Mouse (Mus musculus) heart, embryonic 15.5 days (tissue): ENCODE results near the gene Pdzrn3. TPM values are rescaled to one million over a fixed set of nuclear protein-coding genes. Genes with fewer than 3 reads are reported as not detected.

Experiments used
- ATAC-seq: fragments of 200-750 bp; cut with Nextera tagmentation; replicated peaks from 2 replicates; pipeline ENCODE4 v1.8.0; 2017; ENCODE audit warnings: low read depth, moderate TSS enrichment; ENCODE audit not compliant: insufficient number of reproducible peaks, insufficient read depth, low FRiP score
- H3K27ac ChIP-seq: fragments of 300-500 bp; sonication (generic); 2 replicates; pipeline ENCODE4 v1.5.1; 2015; ENCODE audit warnings: mild to moderate bottlenecking, inconsistent platforms
- H3K27me3 ChIP-seq: fragments of 300-500 bp; sonication (generic); 2 replicates; pipeline ENCODE4 v1.6.1; 2015; ENCODE audit warnings: inconsistent platforms
- H3K36me3 ChIP-seq: fragments of 300-500 bp; sonication (generic); 2 replicates; pipeline ENCODE4 v1.6.1; 2015; ENCODE audit warnings: mild to moderate bottlenecking, inconsistent platforms
- H3K4me1 ChIP-seq: fragments of 300-500 bp; sonication (generic); replicated peaks from 2 replicates; pipeline ENCODE4 v1.6.1; 2015; ENCODE audit warnings: inconsistent platforms
- H3K4me2 ChIP-seq: fragments of 300-500 bp; sonication (generic); 2 replicates; pipeline ENCODE4 v1.6.1; 2015; ENCODE audit warnings: inconsistent platforms, mild to moderate bottlenecking, moderate library complexity
- H3K4me3 ChIP-seq: fragments of 300-500 bp; sonication (generic); 2 replicates; pipeline ENCODE4 v1.5.1; 2015; ENCODE audit warnings: mild to moderate bottlenecking, inconsistent platforms
- H3K9ac ChIP-seq: fragments of 300-500 bp; sonication (generic); 2 replicates; pipeline ENCODE4 v1.6.1; 2015; ENCODE audit warnings: mild to moderate bottlenecking, inconsistent platforms
- H3K9me3 ChIP-seq: fragments of 300-500 bp; sonication (generic); replicated peaks from 2 replicates; pipeline ENCODE4 v1.6.1; 2016; ENCODE audit warnings: inconsistent platforms
- WGBS: fragments of 180-500 bp; shearing (Covaris S2); methylation state at CpG from one replicate; pipeline ENCODE4 v1.1.7; 2015; ENCODE audit warnings: mixed read lengths; 5-methylcytosine and 5-hydroxymethylcytosine counted together
- polyA plus RNA-seq: library from polyadenylated mRNA; unstranded; fragments of >200 nt; fragmentation: Nextera tagmentation; extraction: Ambion mirVana; gene quantifications from 2 replicates; pipeline ENCODE4 v1.2.1, GENCODE M21; 2015

Gene Pdzrn3
- polyA plus RNA-seq, 1 experiment from 2014 or later: 12.8 TPM

DNA sequence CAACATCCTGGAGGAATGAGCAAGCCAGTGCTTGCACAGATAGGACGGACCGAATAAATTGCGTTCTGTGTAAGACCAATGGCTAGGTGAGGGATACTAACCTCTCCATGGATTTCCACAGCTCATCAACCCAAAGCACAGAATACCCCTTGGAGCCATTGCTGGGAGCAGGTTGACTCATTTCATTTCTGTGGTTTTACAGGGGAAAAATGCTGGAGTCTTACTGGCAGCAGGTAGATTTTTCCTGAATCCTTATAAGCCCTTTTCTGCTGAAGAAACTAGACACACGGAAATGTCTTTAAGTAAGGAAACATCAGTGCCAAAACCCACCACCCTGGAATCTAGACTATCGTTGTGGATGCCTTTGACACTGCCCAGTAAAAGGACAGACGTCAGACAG is 72.2 kb downstream of the Pdzrn3 start:
- Histone ChIP-seq H3K4me3 (no peak overlapping the region), H3K27me3 (no peaks in the 10 kb centered on the region), H3K9ac (no peak overlapping the region), H3K9me3 (no peaks in the 10 kb centered on the region), H3K27ac (no peak overlapping the region), H3K4me1 (peaks cover 27% of the 10 kb centered on the region), H3K4me2 (no peak overlapping the region), H3K36me3 (no peaks in the 10 kb centered on the region)
- no peak for ATAC-seq
- 85% methylated on average over 6 of the region's 6 CpGs for WGBS

DNA sequence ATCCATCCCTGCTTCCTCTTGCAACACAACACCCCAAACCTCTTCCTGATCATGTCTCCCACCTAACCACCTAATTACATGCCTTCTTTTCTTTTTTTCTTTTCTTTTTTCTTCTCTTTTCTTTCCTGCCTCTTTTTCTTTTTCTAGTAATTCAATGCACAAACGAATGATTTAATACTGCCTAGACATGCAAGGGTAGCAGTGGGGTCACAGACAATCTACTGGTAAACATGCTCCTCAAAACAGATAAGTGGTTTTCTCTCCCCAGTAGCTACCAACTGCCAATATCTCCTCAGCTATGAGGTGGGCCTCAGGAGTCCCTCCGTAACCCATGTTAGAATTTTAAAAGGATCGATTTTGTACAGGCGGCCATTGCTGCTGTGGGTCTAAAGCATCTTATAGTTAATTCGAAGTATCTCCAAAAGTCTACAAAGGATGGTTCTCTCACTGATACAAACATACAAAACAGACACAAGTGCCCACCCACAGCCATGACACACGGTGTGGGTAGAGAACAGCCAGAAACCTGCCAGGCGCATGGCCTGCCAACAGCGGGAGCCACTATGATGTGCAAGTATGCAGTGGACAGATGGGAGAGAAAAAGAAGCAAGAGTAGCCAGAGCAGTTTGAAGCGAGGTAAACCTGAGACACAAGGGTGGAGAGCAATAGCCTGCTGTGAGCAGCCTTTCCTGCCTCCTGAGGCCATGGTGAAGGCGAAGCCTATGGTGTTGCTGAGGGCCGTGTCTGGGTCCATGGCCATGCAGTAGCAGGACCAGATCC is 73.5 kb downstream of the Pdzrn3 start:
- peaks cover 25% of the 10 kb centered on the region for H3K4me1 ChIP-seq
- H3K4me2 ChIP-seq: no peak overlapping the region
- H3K27me3 ChIP-seq: no peaks in the 10 kb centered on the region
- 86% methylated on average over 11 of the region's 11 CpGs for WGBS
- H3K4me3 ChIP-seq: no peak overlapping the region
- H3K36me3 ChIP-seq: no peaks in the 10 kb centered on the region
- ATAC-seq: no peak
- H3K9ac ChIP-seq: no peak overlapping the region
- no peak overlapping the region for H3K27ac ChIP-seq
- no peaks in the 10 kb centered on the region for H3K9me3 ChIP-seq

DNA sequence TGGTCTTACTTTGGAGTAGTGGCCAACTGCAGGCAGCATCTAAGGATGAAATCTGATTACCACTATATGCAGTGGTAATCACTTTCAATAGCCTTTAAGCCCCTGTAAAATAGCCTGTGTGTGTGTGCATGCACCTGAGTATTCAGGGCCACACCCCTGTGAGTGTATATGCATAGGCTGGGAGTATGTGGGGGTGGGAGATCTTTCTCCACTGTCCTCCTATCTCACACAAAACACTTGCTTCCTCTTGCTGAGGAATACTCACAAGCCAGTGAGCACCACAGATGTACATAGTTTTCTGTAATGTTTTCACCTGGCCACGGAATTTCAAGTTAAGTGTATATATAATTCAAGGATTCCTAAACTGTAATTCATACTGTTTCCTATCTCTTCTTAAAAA is 74.2 kb downstream of the Pdzrn3 start:
- H3K4me2 ChIP-seq: no peak overlapping the region
- no peaks in the 10 kb centered on the region for H3K9me3 ChIP-seq
- no peaks in the 10 kb centered on the region for H3K27me3 ChIP-seq
- no peak overlapping the region for H3K4me3 ChIP-seq
- no peak for ATAC-seq
- no peaks in the 10 kb centered on the region for H3K36me3 ChIP-seq
- H3K27ac ChIP-seq: no peak overlapping the region
- H3K4me1 ChIP-seq: peaks cover 22% of the 10 kb centered on the region
- H3K9ac ChIP-seq: no peak overlapping the region
- WGBS: 91% methylated on average over 1 of the region's 1 CpGs

DNA sequence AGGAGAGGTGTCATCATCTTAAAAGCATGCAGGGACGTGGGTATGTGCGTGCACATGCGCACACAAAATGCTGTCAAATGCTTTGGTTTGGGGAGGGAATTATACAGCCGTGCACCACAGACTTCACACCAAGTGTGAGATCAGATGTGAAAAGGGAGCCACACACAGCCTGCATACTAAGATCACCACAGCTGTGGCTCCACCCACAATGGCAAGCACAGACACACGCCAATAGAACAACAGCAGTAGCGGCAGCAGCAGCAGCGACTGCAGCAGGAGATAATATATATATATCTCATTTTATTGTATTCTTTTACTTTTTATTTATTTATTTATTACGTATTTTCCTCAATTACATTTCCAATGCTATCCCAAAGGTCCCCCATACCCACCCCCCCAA is 76.5 kb downstream of the Pdzrn3 start:
- no peaks in the 10 kb centered on the region for H3K4me1 ChIP-seq
- no peak for ATAC-seq
- no peak overlapping the region for H3K4me2 ChIP-seq
- no peaks in the 10 kb centered on the region for H3K9me3 ChIP-seq
- WGBS: 89% methylated on average over 8 of the region's 8 CpGs
- no peak overlapping the region for H3K4me3 ChIP-seq
- no peaks in the 10 kb centered on the region for H3K27me3 ChIP-seq
- H3K27ac ChIP-seq: no peak overlapping the region
- H3K9ac ChIP-seq: no peak overlapping the region
- no peaks in the 10 kb centered on the region for H3K36me3 ChIP-seq

DNA sequence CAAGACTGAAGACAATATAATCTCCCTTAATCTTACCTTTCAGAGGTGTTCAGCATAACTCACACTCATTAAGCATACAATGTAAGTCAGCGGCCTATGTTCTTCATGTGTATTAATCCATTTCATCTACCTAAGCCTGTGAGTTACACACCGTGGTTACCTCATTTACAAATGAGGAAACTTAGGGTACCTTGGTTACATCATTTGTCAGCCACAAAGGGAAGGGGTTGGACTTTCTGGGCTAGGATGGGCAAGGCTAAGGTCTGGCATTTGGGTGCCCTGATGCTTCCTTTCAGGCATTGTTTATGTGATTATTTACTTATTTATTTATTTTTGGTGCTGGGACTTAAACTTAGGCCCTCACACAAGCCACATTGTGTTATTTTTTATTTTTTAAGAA is 78.3 kb downstream of the Pdzrn3 start:
- H3K9ac ChIP-seq: no peak overlapping the region
- H3K4me1 ChIP-seq: peaks cover 8% of the 10 kb centered on the region; the same call in 1 of the 2 replicates
- H3K9me3 ChIP-seq: no peaks in the 10 kb centered on the region
- no peak overlapping the region for H3K27ac ChIP-seq
- no peak overlapping the region for H3K4me2 ChIP-seq
- 93% methylated on average over 2 of the region's 2 CpGs for WGBS
- H3K36me3 ChIP-seq: no peaks in the 10 kb centered on the region
- no peaks in the 10 kb centered on the region for H3K27me3 ChIP-seq
- ATAC-seq: no peak
- no peak overlapping the region for H3K4me3 ChIP-seq

DNA sequence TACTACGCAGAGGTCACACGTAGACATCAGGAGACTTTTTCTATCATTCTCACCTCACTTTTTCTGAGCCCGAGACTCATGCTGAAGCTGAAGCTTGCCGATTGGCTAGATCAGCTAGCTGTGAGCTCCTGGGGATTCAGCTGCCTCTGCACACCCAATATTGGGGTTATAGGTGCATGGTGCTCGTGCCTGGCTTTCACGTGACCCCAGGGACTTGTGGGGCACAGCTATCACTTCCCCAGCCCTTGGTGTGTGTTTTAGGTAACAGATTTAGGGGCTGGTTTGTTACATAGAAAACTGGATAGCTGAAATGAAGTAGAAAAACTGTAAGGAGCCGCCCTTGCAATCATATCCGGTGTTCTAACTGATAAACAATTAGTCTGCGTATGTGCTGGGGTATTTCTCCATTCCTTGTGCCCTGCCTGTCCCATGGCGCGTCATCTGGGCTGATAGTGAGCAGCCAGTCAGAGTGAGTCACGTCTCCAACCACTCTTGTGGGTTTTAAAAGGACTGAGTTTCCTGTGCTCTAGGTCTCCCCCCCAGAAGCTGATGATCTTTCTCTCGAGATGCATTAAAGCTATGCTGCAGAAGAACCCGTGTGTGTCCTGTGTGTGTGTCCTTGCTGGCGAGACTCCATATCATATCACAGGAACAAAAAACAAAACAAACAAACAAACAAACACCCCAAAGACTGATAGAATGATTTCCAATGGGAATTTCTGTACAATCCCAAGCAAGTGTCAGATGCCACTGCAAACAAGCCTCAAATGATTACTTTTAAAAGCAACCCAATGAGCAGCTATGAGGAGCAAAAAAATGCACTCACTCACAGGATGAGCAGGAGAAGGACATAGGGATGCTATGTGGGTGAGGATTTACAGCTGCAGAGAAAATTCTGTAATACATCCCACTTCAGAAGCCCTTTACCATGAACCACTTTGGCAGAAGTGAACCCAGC is 79.9 kb downstream of the Pdzrn3 start:
- WGBS: 75% methylated on average over 15 of the region's 15 CpGs

DNA sequence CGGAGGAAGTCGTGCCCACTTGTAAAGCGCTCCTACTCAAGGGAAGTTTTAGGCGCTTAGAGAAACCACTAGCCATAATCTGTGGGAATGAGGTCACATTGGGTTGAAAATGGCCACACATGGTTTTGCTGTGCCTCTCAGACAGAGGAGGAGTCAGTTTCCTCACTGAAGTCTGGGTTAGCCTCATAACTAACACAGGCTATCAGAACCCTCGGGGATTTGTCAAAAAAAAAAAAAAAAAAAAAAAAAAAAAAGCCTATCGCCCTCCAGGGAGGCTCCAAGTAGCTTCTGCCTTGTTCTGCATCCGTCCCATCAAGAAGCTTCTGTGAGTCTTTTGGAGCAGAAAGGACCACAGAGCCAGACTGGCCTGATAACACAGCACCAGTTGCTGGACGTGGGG is 80.7 kb downstream of the Pdzrn3 start:
- Histone ChIP-seq H3K27me3 (no peaks in the 10 kb centered on the region), H3K4me3 (no peak overlapping the region), H3K4me1 (peaks cover 17% of the 10 kb centered on the region), H3K9ac (no peak overlapping the region), H3K27ac (no peak overlapping the region), H3K36me3 (no peaks in the 10 kb centered on the region), H3K4me2 (no peak overlapping the region), H3K9me3 (no peaks in the 10 kb centered on the region)
- no peak for ATAC-seq
- WGBS: 86% methylated on average over 8 of the region's 8 CpGs

More for the DNA sequence above, 79.9 kb downstream of the Pdzrn3 start:
- Histone ChIP-seq H3K4me2 (no peak overlapping the region), H3K36me3 (no peaks in the 10 kb centered on the region), H3K9me3 (no peaks in the 10 kb centered on the region), H3K4me3 (no peak overlapping the region), H3K4me1 (peaks cover 14% of the 10 kb centered on the region), H3K27ac (no peak overlapping the region), H3K9ac (no peak overlapping the region), H3K27me3 (no peaks in the 10 kb centered on the region)
- ATAC-seq: no peak

DNA sequence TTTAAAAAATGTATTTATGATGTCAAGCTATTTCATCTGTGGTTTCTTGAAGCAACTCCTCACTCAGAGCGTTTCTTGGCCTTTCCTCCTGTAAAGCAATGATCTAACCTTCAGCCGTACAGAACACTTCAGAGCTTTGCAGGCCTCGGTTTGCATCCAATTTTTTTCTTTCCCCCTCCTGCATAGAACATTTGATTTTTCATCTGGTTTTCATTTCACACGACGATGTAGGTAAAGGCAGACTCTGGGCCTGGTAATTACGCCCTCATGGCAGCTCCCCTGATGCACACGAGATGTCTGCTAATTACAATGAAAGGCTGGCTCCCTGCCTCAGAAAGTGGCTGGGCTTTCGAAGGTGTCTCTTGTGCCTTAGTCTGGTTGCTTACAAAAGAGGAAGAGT is 81.4 kb downstream of the Pdzrn3 start:
- Histone ChIP-seq H3K27ac (no peak overlapping the region), H3K9me3 (no peaks in the 10 kb centered on the region), H3K9ac (no peak overlapping the region), H3K4me3 (no peak overlapping the region), H3K4me1 (peaks cover 21% of the 10 kb centered on the region), H3K36me3 (no peaks in the 10 kb centered on the region), H3K4me2 (no peak overlapping the region), H3K27me3 (no peaks in the 10 kb centered on the region)
- no peak for ATAC-seq
- 73% methylated on average over 8 of the region's 8 CpGs for WGBS

DNA sequence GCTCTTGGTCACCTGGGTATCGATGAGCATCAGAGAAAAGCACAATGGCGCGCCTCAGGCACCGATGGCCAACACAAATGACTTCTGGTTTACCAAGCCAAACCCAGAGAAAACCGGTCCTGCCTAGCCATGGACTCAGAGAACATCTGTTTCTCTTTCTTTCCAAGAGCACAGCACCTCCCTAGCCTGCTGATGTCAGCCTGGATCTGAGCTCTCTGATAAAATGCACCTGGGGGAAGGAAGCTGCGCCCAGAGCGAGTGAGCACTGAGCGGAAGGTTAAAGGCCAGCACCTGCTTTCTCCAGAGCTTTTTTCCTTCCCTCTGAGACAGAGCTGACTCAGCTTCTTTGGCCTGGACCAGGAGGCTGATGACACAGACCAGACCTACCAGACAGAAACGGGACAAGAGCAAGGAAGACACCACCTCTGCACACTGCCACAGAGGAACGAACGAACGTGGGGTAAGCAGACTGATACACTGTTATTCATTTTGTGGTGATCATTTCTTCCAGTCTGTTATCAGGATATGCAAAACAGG is 84.6 kb downstream of the Pdzrn3 start:
- H3K36me3 ChIP-seq: no peaks in the 10 kb centered on the region
- WGBS: 67% methylated on average over 12 of the region's 12 CpGs
- H3K4me3 ChIP-seq: no peak overlapping the region
- H3K27ac ChIP-seq: no peak overlapping the region
- H3K4me1 ChIP-seq: peaks cover 46% of the 10 kb centered on the region
- no peak overlapping the region for H3K4me2 ChIP-seq
- no peak for ATAC-seq
- H3K9ac ChIP-seq: no peak overlapping the region
- no peaks in the 10 kb centered on the region for H3K9me3 ChIP-seq
- no peaks in the 10 kb centered on the region for H3K27me3 ChIP-seq

DNA sequence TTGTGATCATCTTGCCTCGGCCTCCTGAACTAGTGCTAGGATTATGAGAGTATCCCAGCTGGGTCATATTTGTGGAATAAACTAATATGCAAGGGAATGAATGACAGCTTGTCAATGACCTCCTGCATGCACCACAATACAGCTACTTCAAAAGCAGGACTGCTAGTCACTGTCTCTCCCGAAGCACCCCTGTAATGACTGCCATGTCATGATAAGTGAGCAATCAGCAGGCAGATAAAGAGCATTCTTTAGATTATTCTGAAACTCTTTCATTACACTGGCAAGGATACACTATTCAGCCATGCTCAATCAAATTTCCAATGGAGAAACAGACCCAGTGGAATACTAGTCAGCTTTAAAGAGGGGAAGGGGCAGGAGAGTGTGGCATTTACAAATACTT is 85.8 kb downstream of the Pdzrn3 start:
- WGBS: 42% methylated on average over 2 of the region's 2 CpGs
- H3K27ac ChIP-seq: no peak overlapping the region

DNA sequence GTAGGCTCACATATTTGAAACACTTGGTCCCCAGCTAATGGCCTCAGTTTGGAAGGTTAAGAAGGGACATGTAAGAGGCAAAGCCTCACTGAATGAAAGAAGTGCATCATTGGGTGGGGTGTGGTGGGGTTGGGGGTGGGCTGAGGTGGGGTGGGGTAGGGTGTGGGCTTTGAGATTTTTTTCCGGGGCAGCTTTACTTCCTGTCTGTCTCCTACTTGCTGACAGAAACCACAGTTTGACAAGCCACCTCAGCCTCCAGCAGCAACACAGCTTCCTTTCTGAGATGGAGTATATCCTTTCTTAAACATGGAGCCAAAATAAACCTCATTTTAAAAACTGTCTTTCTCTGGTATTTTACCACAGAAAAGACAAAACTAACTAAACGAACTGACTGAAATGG is 87.5 kb downstream of the Pdzrn3 start:
- no peak for ATAC-seq
- Histone ChIP-seq H3K27me3 (no peaks in the 10 kb centered on the region), H3K27ac (peak overlapping the region; percentile 11; the same call in 1 of the 2 replicates), H3K36me3 (no peaks in the 10 kb centered on the region), H3K4me1 (peaks cover 49% of the 10 kb centered on the region), H3K9ac (no peak overlapping the region), H3K9me3 (no peaks in the 10 kb centered on the region), H3K4me3 (no peak overlapping the region), H3K4me2 (no peak overlapping the region)
- 31% methylated on average over 2 of the region's 2 CpGs for WGBS

More for the DNA sequence above, 85.8 kb downstream of the Pdzrn3 start:
- no peaks in the 10 kb centered on the region for H3K27me3 ChIP-seq
- ATAC-seq: no peak
- H3K4me3 ChIP-seq: no peak overlapping the region
- no peaks in the 10 kb centered on the region for H3K9me3 ChIP-seq
- peaks cover 49% of the 10 kb centered on the region for H3K4me1 ChIP-seq
- no peak overlapping the region for H3K9ac ChIP-seq
- no peak overlapping the region for H3K4me2 ChIP-seq
- no peaks in the 10 kb centered on the region for H3K36me3 ChIP-seq
